Mouse (Mus musculus) embryonic fibroblast, embryonic 13.5 days (primary cell): ENCODE results near the gene Mettl9. TPM values are rescaled to one million over a fixed set of nuclear protein-coding genes. Genes with fewer than 3 reads are reported as not detected.

Source experiments
- H3K27ac ChIP-seq: 2 replicates; pipeline ENCODE4 v1.5.1; 2012; ENCODE audit warnings: low read length, control low read depth, inconsistent platforms; ENCODE audit not compliant: insufficient read depth
- H3K4me1 ChIP-seq: 2 replicates; pipeline ENCODE4 v1.6.1; 2011; ENCODE audit warnings: low read length; ENCODE audit not compliant: control insufficient read depth, insufficient read depth
- H3K4me3 ChIP-seq: 2 replicates; pipeline ENCODE4 v1.5.1; 2011; ENCODE audit warnings: mild to moderate bottlenecking, control low read depth, low read length; ENCODE audit not compliant: insufficient read depth
- CTCF ChIP-seq: IDR thresholded peaks from 2 replicates; pipeline ENCODE4 v1.5.1; 2011; ENCODE audit warnings: mild to moderate bottlenecking, control low read depth, low read length, moderate library complexity, borderline replicate concordance; ENCODE audit not compliant: insufficient read depth
- POLR2A ChIP-seq: IDR thresholded peaks from 2 replicates; pipeline ENCODE4 v1.6.1; 2011; ENCODE audit warnings: low read depth, mild to moderate bottlenecking, control low read depth, low read length, moderate library complexity
- polyA plus RNA-seq: library from polyadenylated mRNA; stranded (reverse); fragments of >200 nt; gene quantifications from 2 replicates; pipeline ENCODE4 v1.2.4, GENCODE M21; 2011; ENCODE audit warnings: low read depth; ENCODE audit not compliant: missing spikeins, insufficient read length

Gene Mettl9
- polyA plus RNA-seq, 1 experiment: 171 TPM

DNA sequence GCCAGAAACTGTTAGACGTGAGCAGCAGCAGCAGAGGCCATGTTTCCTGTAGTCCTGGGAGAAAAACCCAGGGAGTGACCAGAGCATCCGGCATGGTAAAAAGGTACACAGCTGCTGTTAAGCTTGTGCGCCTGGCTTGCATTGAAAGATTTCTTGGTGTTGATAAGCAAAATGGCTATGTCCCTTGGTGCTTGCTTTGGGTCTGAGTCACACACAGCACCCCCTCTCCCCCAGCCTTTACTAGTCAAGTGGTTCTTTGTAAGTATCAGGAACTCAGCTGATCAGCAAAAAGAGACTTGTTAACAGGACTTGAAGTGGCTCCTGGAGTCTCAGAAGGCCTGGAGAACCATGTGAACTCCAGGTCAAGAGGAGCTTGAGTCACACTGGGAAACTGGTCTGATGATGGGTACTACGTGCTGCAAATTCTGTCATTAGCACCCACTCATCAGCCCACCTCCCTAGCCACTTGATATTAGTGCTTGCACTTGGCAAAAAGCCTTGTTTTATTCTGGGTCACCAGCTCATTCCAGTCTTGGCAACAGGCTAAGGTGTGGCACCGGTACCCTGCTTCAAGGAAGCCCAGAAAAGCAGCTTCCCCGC, 40.7 kb downstream of the Mettl9 start:
- no peak for TF ChIP-seq CTCF
- no peak for TF ChIP-seq POLR2A
- H3K4me3 ChIP-seq: no peak overlapping the region
- peaks cover 13% of the 10 kb centered on the region for H3K4me1 ChIP-seq
- H3K27ac ChIP-seq: no peak overlapping the region

DNA sequence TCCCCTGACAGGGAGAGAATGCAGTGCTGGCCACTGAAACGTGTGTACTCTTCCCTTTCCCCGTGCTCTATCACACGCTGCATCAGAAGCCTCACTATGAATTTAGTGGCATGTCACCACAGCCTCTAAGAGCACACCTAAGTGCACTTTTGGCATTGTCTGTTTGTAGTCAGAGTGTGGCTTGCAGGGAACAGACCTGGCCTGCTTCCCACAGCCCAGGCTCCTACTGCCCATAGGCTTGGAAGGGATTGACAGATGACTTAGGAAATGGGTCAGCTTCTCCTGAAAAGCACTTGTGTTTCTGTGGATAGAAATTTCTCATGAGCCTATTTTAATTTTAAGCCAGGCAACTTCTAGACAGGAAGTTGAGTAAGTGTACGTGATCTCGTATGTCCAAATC, 41.2 kb downstream of the Mettl9 start:
- TF ChIP-seq CTCF: no peak
- no peak for TF ChIP-seq POLR2A
- H3K27ac ChIP-seq: no peak overlapping the region

DNA sequence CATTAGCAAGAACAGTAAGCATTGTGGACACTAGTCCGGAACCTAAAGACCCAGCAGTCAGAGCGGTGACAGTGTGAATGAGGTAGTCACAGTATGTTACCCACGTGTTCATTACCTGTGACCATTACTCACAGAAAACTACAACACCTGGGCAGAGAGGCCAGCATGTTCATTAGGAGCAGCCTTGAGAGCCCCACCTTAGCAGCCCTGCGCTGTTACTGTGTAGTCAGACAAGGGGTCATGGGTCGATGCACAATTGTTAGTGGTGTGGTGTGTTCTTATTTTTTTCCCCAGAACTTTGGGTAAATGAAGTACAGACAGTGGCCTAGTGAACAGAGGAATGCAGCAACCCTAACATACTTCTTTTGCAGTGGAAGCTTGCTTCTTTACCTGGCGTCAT, 43.1 kb downstream of the Mettl9 start:
- Histone ChIP-seq H3K27ac (no peak overlapping the region), H3K4me3 (no peak overlapping the region), H3K4me1 (peaks cover 13% of the 10 kb centered on the region)
- no peak for TF ChIP-seq CTCF
- no peak for TF ChIP-seq POLR2A

More for the DNA sequence above, 41.2 kb downstream of the Mettl9 start:
- H3K4me3 ChIP-seq: no peak overlapping the region
- peaks cover 13% of the 10 kb centered on the region for H3K4me1 ChIP-seq

DNA sequence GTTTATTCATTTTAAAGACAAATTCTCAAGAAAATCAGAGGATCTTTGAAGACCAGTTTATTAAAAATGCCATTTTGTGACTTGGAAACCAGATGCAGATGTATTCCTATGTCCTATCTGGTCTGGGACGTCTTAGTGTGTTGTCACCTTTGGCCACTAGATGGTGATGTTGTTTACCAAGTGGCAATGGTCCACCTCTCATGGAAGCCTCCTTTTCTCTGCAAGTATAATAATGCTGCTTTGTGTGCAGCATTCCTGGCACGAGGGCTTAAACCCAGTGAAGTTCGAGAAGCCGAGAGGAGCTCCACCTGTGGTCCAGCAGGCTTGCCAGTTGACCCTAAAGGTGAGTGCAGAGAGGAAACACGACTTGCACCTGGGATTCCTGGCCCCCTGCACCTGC, 43.6 kb downstream of the Mettl9 start:
- peaks cover 13% of the 10 kb centered on the region for H3K4me1 ChIP-seq
- TF ChIP-seq POLR2A (no peak), CTCF (no peak)
- no peak overlapping the region for H3K4me3 ChIP-seq
- H3K27ac ChIP-seq: no peak overlapping the region

DNA sequence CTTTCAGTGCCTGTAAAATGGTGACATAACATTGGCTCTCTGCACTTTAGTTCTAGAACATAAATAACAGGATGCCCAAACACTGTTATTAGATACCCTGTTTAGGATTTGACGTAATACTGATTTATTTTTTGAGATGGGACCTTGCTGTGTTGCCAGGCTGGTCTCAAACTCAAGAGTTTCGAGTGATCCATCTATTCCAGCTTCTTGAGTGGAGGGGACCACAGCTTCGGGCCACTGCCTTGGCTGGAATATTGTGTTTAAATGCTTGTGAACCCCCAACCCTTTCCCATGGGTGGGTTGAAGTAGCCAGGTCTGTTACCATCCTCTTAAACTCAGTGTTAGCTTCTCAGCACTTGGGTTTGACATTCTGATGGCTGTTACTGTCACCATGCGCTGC, 47.1 kb downstream of the Mettl9 start, which contains the start of gene Otoa:
Otoa (plus strand) TSS at position 301 of the 400 bp plus-strand sequence.
- Histone ChIP-seq H3K4me1 (peaks cover 7% of the 10 kb centered on the region), H3K27ac (no peak within 1 kb of the TSS), H3K4me3 (no peak within 1 kb of the TSS)
- TF ChIP-seq POLR2A: no peak
- no peak for TF ChIP-seq CTCF

DNA sequence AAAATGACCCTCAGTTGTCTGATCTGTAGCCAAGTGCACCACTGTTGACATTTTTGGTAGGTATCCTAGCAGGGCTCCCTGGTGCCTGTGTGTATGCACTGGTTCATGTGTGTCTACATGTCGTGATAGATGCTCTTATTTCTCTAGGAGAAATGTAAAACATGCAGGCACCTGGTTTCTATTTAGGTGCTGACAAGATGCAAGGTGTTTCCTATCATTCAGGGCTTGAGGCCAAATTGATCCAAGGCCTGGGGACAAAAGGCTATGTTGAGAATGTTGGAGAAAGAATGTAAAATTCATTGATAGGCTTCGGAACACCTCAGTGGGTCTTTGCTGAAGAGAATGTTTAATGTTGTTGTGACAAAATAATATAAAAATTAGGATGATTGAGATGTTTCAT, 47.6 kb downstream of the Mettl9 start:
- H3K27ac ChIP-seq: no peak overlapping the region
- no peak overlapping the region for H3K4me3 ChIP-seq
- TF ChIP-seq CTCF (no peak), POLR2A (no peak)
- H3K4me1 ChIP-seq: peaks cover 7% of the 10 kb centered on the region

DNA sequence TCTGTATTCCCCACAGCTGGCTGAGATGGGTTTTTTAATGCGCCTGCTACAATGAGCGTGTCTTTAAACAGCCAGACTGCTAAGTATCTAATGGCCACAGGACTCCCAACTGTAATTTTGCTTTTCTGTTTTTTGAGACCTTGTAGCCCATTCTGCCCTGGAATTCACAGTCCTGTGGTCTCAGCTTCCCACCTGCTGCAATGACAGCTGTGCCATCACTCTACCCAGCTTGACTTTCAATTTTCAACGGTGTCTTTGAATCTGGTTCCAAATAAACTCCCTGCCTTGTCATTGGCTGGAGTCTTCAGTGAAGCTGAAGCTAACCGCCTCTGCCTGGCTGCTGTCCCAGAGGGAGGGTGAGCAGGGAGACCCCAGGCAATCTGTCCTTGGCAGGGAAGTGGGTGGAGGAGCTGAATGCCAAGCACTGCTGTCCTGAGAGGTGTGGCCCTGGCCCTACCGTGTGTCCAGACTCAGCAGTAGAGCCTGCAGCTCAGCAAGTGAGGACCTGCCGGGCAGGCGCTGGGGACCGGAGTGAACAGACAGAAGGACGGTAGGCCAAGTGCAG, 48.8 kb downstream of the Mettl9 start:
- no peak for TF ChIP-seq CTCF
- TF ChIP-seq POLR2A: no peak
- Histone ChIP-seq H3K4me1 (peaks cover 7% of the 10 kb centered on the region), H3K4me3 (no peak overlapping the region), H3K27ac (no peak overlapping the region)

DNA sequence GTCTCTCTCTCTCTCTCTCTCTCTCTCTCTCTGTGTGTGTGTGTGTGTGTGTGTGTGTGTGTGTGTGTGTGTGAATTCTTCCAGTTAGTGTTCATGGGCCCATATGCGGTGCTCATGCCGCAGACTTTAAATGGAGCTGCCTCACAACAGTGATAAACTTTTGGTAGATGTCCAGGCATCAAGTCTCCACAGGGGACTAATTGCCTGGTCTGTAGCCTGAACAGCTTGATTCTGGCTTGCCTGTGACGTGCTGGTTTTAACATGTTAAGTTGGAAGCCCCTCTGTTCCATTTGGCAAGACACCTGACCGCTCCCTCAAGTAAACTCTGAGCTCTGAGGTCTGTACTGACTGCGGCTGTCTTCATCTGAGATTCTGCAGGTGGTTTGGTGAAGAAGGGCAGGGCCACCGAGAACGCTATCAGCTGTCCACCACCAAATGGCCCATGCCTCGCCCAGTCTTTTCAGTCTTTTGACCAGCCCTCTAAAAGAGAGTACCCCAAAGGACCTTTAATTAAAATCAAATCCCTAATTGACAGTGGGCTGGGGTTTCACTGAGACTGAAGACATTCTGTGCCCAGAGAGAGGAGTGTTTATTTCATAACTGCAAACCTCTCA, 50.7 kb downstream of the Mettl9 start:
- TF ChIP-seq CTCF (no peak), POLR2A (no peak)
- peaks cover 7% of the 10 kb centered on the region for H3K4me1 ChIP-seq

DNA sequence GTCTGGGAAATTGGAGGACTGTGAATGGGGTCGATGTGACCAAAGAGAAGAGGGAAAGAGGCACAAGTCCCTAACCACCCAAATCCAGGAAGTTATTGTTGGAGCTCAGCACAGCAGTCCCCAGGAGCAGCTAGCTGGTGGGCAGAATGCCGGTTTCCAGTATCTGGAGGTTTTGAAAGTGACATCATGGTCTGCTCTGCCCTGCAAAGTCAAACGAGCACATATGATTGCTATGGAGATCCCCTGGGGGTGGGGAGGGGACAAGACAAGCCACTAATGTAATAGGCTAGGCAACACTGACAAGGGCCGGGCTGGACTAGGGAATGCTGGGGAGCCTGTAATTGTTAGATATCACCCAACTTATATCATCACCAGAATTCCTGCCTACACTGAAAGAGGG, 51.3 kb downstream of the Mettl9 start:
- TF ChIP-seq CTCF (no peak), POLR2A (no peak)
- H3K27ac ChIP-seq: no peak overlapping the region
- H3K4me1 ChIP-seq: peaks cover 7% of the 10 kb centered on the region
- no peak overlapping the region for H3K4me3 ChIP-seq

More for the DNA sequence above, 50.7 kb downstream of the Mettl9 start:
- H3K4me3 ChIP-seq: no peak overlapping the region
- H3K27ac ChIP-seq: no peak overlapping the region

DNA sequence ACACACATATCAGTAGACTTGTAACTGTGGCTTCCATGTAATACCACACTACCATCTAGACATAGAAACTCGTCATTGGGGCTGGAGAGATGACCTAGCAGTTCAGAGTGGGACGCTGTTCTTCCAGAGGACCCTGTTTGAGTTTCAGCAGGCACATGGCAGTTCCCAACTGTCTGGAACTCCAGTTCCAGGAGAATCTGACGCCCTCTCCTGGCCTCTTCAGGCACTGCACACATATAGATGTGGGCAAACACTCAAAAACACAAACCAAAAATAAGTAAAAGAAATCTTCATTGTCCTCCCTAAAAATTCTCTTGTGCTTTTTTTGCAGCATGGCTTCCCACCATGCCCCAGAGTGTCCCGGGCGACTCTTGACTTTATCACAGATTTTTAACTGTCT, 54.5 kb downstream of the Mettl9 start:
- Histone ChIP-seq H3K4me1 (peaks cover 7% of the 10 kb centered on the region), H3K4me3 (no peak overlapping the region), H3K27ac (no peak overlapping the region)
- TF ChIP-seq CTCF (no peak), POLR2A (no peak)
